8 mouse cellular contexts compared by ENCODE assay signal in genomic region chr19:7617696-7618095, GRCm38 (mm10). TPM values are rescaled to one million over a fixed set of nuclear protein-coding genes. Genes with fewer than 3 reads are reported as not detected.
DNase-seq lines count a peak whose midpoint lies in the region; ATAC-seq and TF ChIP-seq lines count a peak whose summit lies in the region.
"Had no signal": no experiment of that assay in that cellular context is flagged by ENCODE, and none has a peak within 500 bp of the region (broad histone marks: within the 10 kb centered on the region; RNA-seq: fewer than 3 reads in every experiment).

No protein-coding gene starts in this region.

- no peaks in the 10 kb centered on the region for H3K36me3 ChIP-seq in ES-E14 (ENCODE audit: control insufficient read depth, insufficient read depth, low read length, poor library complexity, severe bottlenecking)
- no peaks in the 10 kb centered on the region for H3K36me3 ChIP-seq in embryonic facial prominence, embryonic 11.5 days (replicated peaks; ENCODE audit: control insufficient read depth, insufficient read depth, low read depth, low read length)
- no peaks in the 10 kb centered on the region for H3K36me3 ChIP-seq in heart, postnatal 0 days (replicated peaks; ENCODE audit: control insufficient read depth, insufficient read depth, low read length)
- H3K36me3 ChIP-seq: liver, embryonic 13.5 days had no signal

- no peak overlapping the region for H3K4me2 ChIP-seq in embryonic facial prominence, embryonic 11.5 days (ENCODE audit: low read depth, low read length)
- H3K4me2 ChIP-seq in heart, postnatal 0 days (ENCODE audit: low read depth, low read length): peak overlapping the region; percentile 25; the same call in 1 of the 2 replicates
- H3K4me2 ChIP-seq: liver, embryonic 13.5 days had no signal

- ATAC-seq in embryonic facial prominence, embryonic 11.5 days (replicated peaks; ENCODE audit: insufficient number of reproducible peaks, low FRiP score, low TSS enrichment, low read depth): 0 out of 2 replicates have a peak, but pooled peaks have one; percentile 34
- ATAC-seq in heart, postnatal 0 days (ENCODE audit: insufficient read depth, low read depth): no peak

- peak; percentile 54 for DNase-seq in ES-E14 (ENCODE audit: low read depth, low spot score)
- DNase-seq in adrenal gland, postnatal 25 days: peak; percentile 61
- DNase-seq in embryonic facial prominence, embryonic 11.5 days (ENCODE audit: low spot score): peak; percentile 89
- peak; percentile 64 for DNase-seq in heart, postnatal 0 days (ENCODE audit: low spot score)
- peak; percentile 81 to 84 for DNase-seq in kidney, postnatal 4 days
- peak; percentile 83 for DNase-seq in lung, postnatal 36 days
- DNase-seq in right cerebral cortex, postnatal 14 days: peak; percentile 79
- DNase-seq: liver, embryonic 13.5 days had no signal

- 45% methylated on average over 7 of the region's 7 CpGs for WGBS in embryonic facial prominence, embryonic 11.5 days
- 15% methylated on average over 7 of the region's 7 CpGs for WGBS in heart, postnatal 0 days

- no peak overlapping the region for H3K27ac ChIP-seq in ES-E14 (ENCODE audit: insufficient read depth, low read depth, low read length, poor library complexity, severe bottlenecking)
- no peak overlapping the region for H3K27ac ChIP-seq in embryonic facial prominence, embryonic 11.5 days (replicated peaks; ENCODE audit: low read depth, low read length)
- no peak overlapping the region for H3K27ac ChIP-seq in heart, postnatal 0 days (ENCODE audit: low read depth)
- H3K27ac ChIP-seq: liver, embryonic 13.5 days had no signal

- H3K4me1 ChIP-seq in ES-E14 (ENCODE audit: control insufficient read depth in 2 of 2, insufficient read depth in 2 of 2, low read length in 2 of 2, poor library complexity in 1 of 2): no peaks in the 10 kb centered on the region
- no peaks in the 10 kb centered on the region for H3K4me1 ChIP-seq in embryonic facial prominence, embryonic 11.5 days (ENCODE audit: control insufficient read depth, insufficient read depth, low read length)
- H3K4me1 ChIP-seq in heart, postnatal 0 days (ENCODE audit: control insufficient read depth, insufficient read depth): no peaks in the 10 kb centered on the region
- H3K4me1 ChIP-seq: liver, embryonic 13.5 days had no signal

- H3K4me3 ChIP-seq in ES-E14 (ENCODE audit: insufficient read depth in 1 of 2, low read depth in 1 of 2, low read length in 2 of 2, poor library complexity in 1 of 2, severe bottlenecking in 1 of 2): no peak overlapping the region
- H3K4me3 ChIP-seq in embryonic facial prominence, embryonic 11.5 days (ENCODE audit: low read depth, low read length): no peak overlapping the region
- H3K4me3 ChIP-seq in heart, postnatal 0 days (ENCODE audit: low read depth, low read length): no peak overlapping the region
- H3K4me3 ChIP-seq: liver, embryonic 13.5 days had no signal

- in situ Hi-C loops in ES-E14 (cut with MboI; ENCODE audit: low sequenced_read_pairs in 2 of 2, unreplicated experiment in 2 of 2): no loop called here

- H3K9me3 ChIP-seq in ES-E14 (ENCODE audit: control insufficient read depth, insufficient read depth, low read depth, low read length): no peaks in the 10 kb centered on the region
- H3K9me3 ChIP-seq in embryonic facial prominence, embryonic 11.5 days (replicated peaks; ENCODE audit: control insufficient read depth, low read length): no peaks in the 10 kb centered on the region
- H3K9me3 ChIP-seq in heart, postnatal 0 days (replicated peaks; ENCODE audit: control insufficient read depth, low read length): no peaks in the 10 kb centered on the region
- H3K9me3 ChIP-seq: liver, embryonic 13.5 days had no signal

- TF ChIP-seq CTCF in heart, postnatal 0 days (IDR thresholded peaks at IDR 0.05; ENCODE audit: low read depth): peak; percentile 79

- H3K9ac ChIP-seq in ES-E14 (ENCODE audit: insufficient read depth, low read depth, low read length, poor library complexity, severe bottlenecking): no peak overlapping the region
- no peak overlapping the region for H3K9ac ChIP-seq in embryonic facial prominence, embryonic 11.5 days (replicated peaks; ENCODE audit: low read length)
- no peak overlapping the region for H3K9ac ChIP-seq in heart, postnatal 0 days (replicated peaks; ENCODE audit: low read depth, low read length)
- H3K9ac ChIP-seq: liver, embryonic 13.5 days had no signal

- no peak for TF ChIP-seq EP300 in heart, postnatal 0 days (IDR thresholded peaks at IDR 0.05; ENCODE audit: low read depth)

- no peaks in the 10 kb centered on the region; the same call in 1 of the 2 replicates for H3K27me3 ChIP-seq in embryonic facial prominence, embryonic 11.5 days (ENCODE audit: control insufficient read depth, insufficient read depth, low read length)
- no peaks in the 10 kb centered on the region for H3K27me3 ChIP-seq in heart, postnatal 0 days (ENCODE audit: control insufficient read depth, insufficient read depth, low read length)

TF ChIP-seq in ES-E14, 5 proteins besides CTCF, POLR2A, EP300 and RAD21:
- TF ChIP-seq ZNF384 (IDR thresholded peaks at IDR 0.05; ENCODE audit: low read depth, low read length) (no peak), ZC3H11A (IDR thresholded peaks at IDR 0.05; ENCODE audit: borderline replicate concordance, low read depth, low read length) (peak; percentile 68)
TF ChIP-seq in ES-E14: peak in this region for 1.

RNA-seq across cellular contexts. Expression of gene Hrasls5, which starts 5.4 kb away (rescaled TPM):
- not detected in 2 replicates for total RNA-seq in ES-E14 (2012; rRNA removed)
- not detected in 2 replicates for total RNA-seq in adrenal gland, postnatal 25 days (2021)
- not detected in 2 replicates for polyA plus RNA-seq in embryonic facial prominence, embryonic 11.5 days (2014; fragmentation: Nextera tagmentation; extraction: Ambion mirVana)
- not detected in 2 replicates for total RNA-seq in heart, postnatal 0 days (2014; rRNA removed; ENCODE audit: low replicate concordance)
- not detected in 2 replicates for polyA plus RNA-seq in heart, postnatal 0 days (2015; fragmentation: Nextera tagmentation; extraction: Ambion mirVana)
- polyA plus RNA-seq: liver, embryonic 13.5 days had no signal

RNA-seq across cellular contexts. Expression of gene Lgals12, which starts 10.7 kb away (rescaled TPM):
- 0.45 and 0.53 TPM in 2 replicates for total RNA-seq in ES-E14 (2012; rRNA removed)
- total RNA-seq in adrenal gland, postnatal 25 days (2021): 14.1 and 16.8 TPM in 2 replicates
- 0.18 TPM in 1 of 2 replicates, not detected in the other for polyA plus RNA-seq in embryonic facial prominence, embryonic 11.5 days (2014; fragmentation: Nextera tagmentation; extraction: Ambion mirVana)
- not detected in 2 replicates for total RNA-seq in heart, postnatal 0 days (2014; rRNA removed; ENCODE audit: low replicate concordance)
- 0.04 and 0.05 TPM in 2 replicates for polyA plus RNA-seq in heart, postnatal 0 days (2015; fragmentation: Nextera tagmentation; extraction: Ambion mirVana)
- polyA plus RNA-seq: liver, embryonic 13.5 days had no signal
